Mouse (Mus musculus) CH12.LX (cell line): Measurements from ENCODE around the gene Tex264. TPM values are rescaled to one million over a fixed set of nuclear protein-coding genes. Genes with fewer than 3 reads are reported as not detected.

ENCODE experiments used
- DNase-seq: peaks from one replicate; pipeline ENCODE4 v3.0.0-alpha.2; 2013; ENCODE audit errors: extremely low read depth
- H3K27ac ChIP-seq: 2 replicates; pipeline ENCODE4 v1.5.1; 2012; ENCODE audit warnings: low read depth, mild to moderate bottlenecking, control low read depth, moderate library complexity; ENCODE audit not compliant: insufficient read depth
- H3K27me3 ChIP-seq: replicated peaks from 2 replicates; pipeline ENCODE3; 2012; ENCODE audit warnings: inconsistent platforms
- H3K36me3 ChIP-seq, 2 experiments: replicated peaks in 1 of 2; 2 replicates each; pipeline versions ENCODE3 to v1.6.1; 2012; ENCODE audit warnings: inconsistent platforms in 1 of 2, low read length in 1 of 2, mild to moderate bottlenecking in 1 of 2, mixed read lengths in 1 of 2, moderate library complexity in 1 of 2; ENCODE audit not compliant: control insufficient read depth in 1 of 2, insufficient read depth in 1 of 2
- H3K4me1 ChIP-seq, 2 experiments: 2 replicates each; pipeline ENCODE4 v1.6.1; 2012; ENCODE audit warnings: inconsistent platforms in 1 of 2, moderate library complexity in 1 of 2; ENCODE audit not compliant: insufficient read depth in 2 of 2, control insufficient read depth in 1 of 2
- H3K4me2 ChIP-seq: 2 replicates; pipeline ENCODE4 v1.6.1; 2012; ENCODE audit warnings: low read depth, mild to moderate bottlenecking, control low read depth; ENCODE audit not compliant: poor library complexity, insufficient read depth, severe bottlenecking
- H3K4me3 ChIP-seq, 3 experiments: fragments of 150-350 bp in 1 of 3; sonication (generic) in 1 of 3; replicated peaks in 1 of 3; 2 replicates each; pipeline versions ENCODE3 to v1.5.1; 2011 to 2012; ENCODE audit warnings: low read depth in 2 of 3, low read length in 2 of 3, mild to moderate bottlenecking in 2 of 3, moderate library complexity in 2 of 3, control low read depth in 1 of 3, improper control_type of control experiment in 1 of 3, inconsistent platforms in 1 of 3, mixed read lengths in 1 of 3; ENCODE audit not compliant: poor library complexity in 1 of 3
- H3K79me2 ChIP-seq: replicated peaks from 2 replicates; pipeline ENCODE4 v1.6.1; 2012; ENCODE audit warnings: mild to moderate bottlenecking, moderate library complexity; ENCODE audit not compliant: control insufficient read depth, poor library complexity, insufficient read depth, severe bottlenecking; ENCODE audit errors: extremely low read depth
- H3K9ac ChIP-seq: 2 replicates; pipeline ENCODE4 v1.6.1; 2012; ENCODE audit warnings: low read depth, mild to moderate bottlenecking, control low read depth, moderate library complexity; ENCODE audit not compliant: insufficient read depth
- H3K9me3 ChIP-seq: replicated peaks from 2 replicates; pipeline ENCODE3; 2012; ENCODE audit warnings: low read length, inconsistent platforms, mixed read lengths
- CTCF ChIP-seq, 2 experiments: IDR thresholded peaks in 1 of 2; conservative IDR thresholded peaks in 1 of 2; 2 replicates each; pipeline ENCODE4 v1.5.1; 2011 to 2012; ENCODE audit warnings: low read depth in 2 of 2, low read length in 2 of 2, improper control_type of control experiment in 1 of 2, inconsistent platforms in 1 of 2, mild to moderate bottlenecking in 1 of 2, moderate library complexity in 1 of 2
- E2F4 ChIP-seq: IDR thresholded peaks from 2 replicates; pipeline ENCODE4 v1.6.1; 2011; ENCODE audit warnings: low read depth, low read length, improper control_type of control experiment; ENCODE audit not compliant: insufficient replicate concordance
- EP300 ChIP-seq: IDR thresholded peaks from 2 replicates; pipeline ENCODE4 v1.6.1; 2011; ENCODE audit warnings: low read length, improper control_type of control experiment
- GABPA ChIP-seq: IDR thresholded peaks from 2 replicates; pipeline ENCODE4 v1.6.1; 2012; ENCODE audit warnings: low read depth, low read length, improper control_type of control experiment, inconsistent platforms; ENCODE audit not compliant: insufficient replicate concordance
- IRF4 ChIP-seq: IDR thresholded peaks from 2 replicates; pipeline ENCODE4 v1.6.1; 2014; ENCODE audit warnings: low read depth, mild to moderate bottlenecking, inconsistent platforms, low read length, improper control_type of control experiment
- MAFK ChIP-seq: IDR thresholded peaks from 2 replicates; pipeline ENCODE4 v1.6.1; 2011; ENCODE audit warnings: low read length, improper control_type of control experiment; ENCODE audit not compliant: insufficient replicate concordance
- MAX ChIP-seq: IDR thresholded peaks from 2 replicates; pipeline ENCODE4 v1.6.1; 2011; ENCODE audit warnings: low read length, improper control_type of control experiment
- MXI1 ChIP-seq: IDR thresholded peaks from 2 replicates; pipeline ENCODE4 v1.6.1; 2011; ENCODE audit warnings: mild to moderate bottlenecking, low read depth, low read length, improper control_type of control experiment
- MYC ChIP-seq: IDR thresholded peaks from 2 replicates; pipeline ENCODE4 v1.6.1; 2011; ENCODE audit warnings: low read depth, mild to moderate bottlenecking, improper control_type of control experiment, low read length
- RAD21 ChIP-seq: IDR thresholded peaks from 2 replicates; pipeline ENCODE4 v1.6.1; 2011; ENCODE audit warnings: low read depth, mild to moderate bottlenecking, low read length, improper control_type of control experiment, moderate library complexity
- SMC3 ChIP-seq: IDR thresholded peaks from 2 replicates; pipeline ENCODE4 v1.6.1; 2011; ENCODE audit warnings: low read depth, low read length, improper control_type of control experiment
- TCF12 ChIP-seq: IDR thresholded peaks from 2 replicates; pipeline ENCODE4 v1.6.1; 2014; ENCODE audit warnings: low read depth, mild to moderate bottlenecking, inconsistent platforms, low read length, improper control_type of control experiment
- ZC3H11A ChIP-seq: IDR thresholded peaks from 2 replicates; pipeline ENCODE4 v1.6.1; 2012; ENCODE audit warnings: low read depth, mild to moderate bottlenecking, inconsistent platforms, low read length, improper control_type of control experiment
- dilution Hi-C: fragments of 300-500 bp; cut with MboI; formaldehyde crosslinking; loops from 2 replicates; pipeline ENCODE4 v1.14.3; 2020; ENCODE audit warnings: low sequenced_read_pairs; ENCODE audit not compliant: extremely low pct_unique_long_range_greater_than_20kb, extremely low pct_ligation_motif_present
- in situ Hi-C: fragments of 300-500 bp; cut with MboI; formaldehyde crosslinking; loops from 3 replicates; pipeline ENCODE4 v1.14.3; 2019; ENCODE audit warnings: low sequenced_read_pairs, low pct_ligation_motif_present, low pct_unique_long_range_greater_than_20kb, mixed read lengths
- polyA plus RNA-seq: library from polyadenylated mRNA; unstranded; fragments of >175 nt; gene quantifications from 2 replicates; pipeline ENCODE4 v1.2.1, GENCODE M21; 2012; ENCODE audit warnings: low read depth; ENCODE audit not compliant: insufficient read length
- total RNA-seq, 2 experiments: library from RNA; depleted of rRNA; stranded (reverse); fragments of 300-350 nt in 1 of 2; fragments of >200 nt in 1 of 2; gene quantifications; 2 replicates each; pipeline ENCODE4 v1.2.3; 2012 to 2014

Tex264 gene
- total and polyA plus RNA-seq, 3 experiments: 34.3 to 54.8 (median 45.3) TPM

DNA sequence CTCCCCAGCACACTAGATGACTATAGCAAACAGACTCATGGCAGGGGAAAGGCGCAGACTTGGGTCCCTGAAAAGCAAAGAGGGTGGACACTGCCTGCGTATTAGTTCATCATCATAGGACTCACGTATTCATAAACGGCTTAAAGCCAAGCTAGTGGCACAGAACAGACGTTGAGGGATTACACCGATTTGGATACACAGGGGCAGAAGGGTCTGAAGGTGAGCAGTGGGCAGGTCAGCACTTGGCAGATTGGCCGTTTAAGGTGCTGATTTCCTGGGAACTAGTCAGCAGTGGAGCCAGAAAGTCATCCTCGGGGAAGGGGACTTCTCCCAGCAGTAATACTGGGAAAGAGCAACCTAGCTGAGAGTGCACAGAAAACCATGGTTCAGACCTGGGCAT, 3.1 kb upstream of the Tex264 start:
- DNase-seq: no peak
- in situ Hi-C loops (loop anchor here (10.0 kb wide), 1 partner anchor 126 kb away; no protein-coding TSS in a partner anchor), dilution Hi-C loops (loop anchor here (25.0 kb wide), 1 partner anchor 98 kb away; the partner anchor contains the start of gene Rad54l2)
- Histone ChIP-seq H3K9ac (no peak overlapping the region), H3K4me1 (peaks cover 2 to 37% of the 10 kb centered on the region in 2 experiments), H3K9me3 (no peaks in the 10 kb centered on the region), H3K4me3 (no peak overlapping the region), H3K27ac (no peak overlapping the region), H3K36me3 (peaks cover 12 to 50% of the 10 kb centered on the region in 2 experiments), H3K79me2 (no peaks in the 10 kb centered on the region), H3K27me3 (no peaks in the 10 kb centered on the region), H3K4me2 (no peak overlapping the region)
- TF ChIP-seq TCF12 (no peak), CTCF (conservative IDR thresholded peaks at IDR 0.05 in 1 of 2, IDR thresholded peaks at IDR 0.05 in 1 of 2; ENCODE audit: low read depth in 2 of 2, low read length in 2 of 2) (no peak), E2F4 (no peak)

DNA sequence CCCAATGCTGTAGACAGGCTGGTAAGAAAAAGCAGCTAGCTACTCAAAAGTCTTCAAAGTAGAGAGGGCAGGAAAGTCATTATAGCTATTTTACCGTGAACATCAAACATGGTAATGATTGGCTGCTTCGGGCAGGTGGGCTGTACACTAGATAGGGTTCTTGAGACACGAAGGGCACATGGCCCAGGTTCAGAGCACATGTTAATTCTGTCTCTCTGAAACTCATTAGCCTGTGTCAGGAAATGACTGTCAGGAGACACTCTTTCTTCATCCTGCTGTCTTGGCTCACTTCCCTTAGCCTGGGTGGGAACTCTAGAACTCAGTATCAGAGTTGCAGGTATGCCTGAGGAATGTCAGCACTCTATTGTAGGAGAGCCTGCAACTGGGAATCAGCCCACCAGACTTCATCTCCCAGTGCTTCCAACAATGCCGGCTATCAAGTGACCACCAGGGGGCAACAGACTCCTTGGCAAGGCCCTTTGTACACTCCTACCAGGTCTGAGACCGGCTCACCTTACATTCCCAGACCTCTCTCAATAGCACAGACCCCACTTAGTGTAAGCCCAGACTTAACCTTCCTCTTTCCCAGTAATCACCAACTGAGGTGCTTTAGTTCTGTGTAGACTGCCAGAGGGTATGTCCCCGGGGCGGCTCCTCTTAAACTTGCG, 1.4 kb upstream of the Tex264 start:
- H3K9ac ChIP-seq: no peak overlapping the region
- dilution Hi-C loops: loop anchor here (25.0 kb wide), 1 partner anchor 100 kb away; the partner anchor contains the start of gene Rad54l2
- in situ Hi-C loops: loop anchor here (10.0 kb wide), 1 partner anchor 128 kb away; no protein-coding TSS in a partner anchor
- H3K9me3 ChIP-seq: no peaks in the 10 kb centered on the region
- DNase-seq: peak; percentile 73
- H3K4me3 ChIP-seq: no peak overlapping the region
- H3K79me2 ChIP-seq: no peaks in the 10 kb centered on the region
- H3K36me3 ChIP-seq: peaks cover 0 to 38% of the 10 kb centered on the region in 2 experiments
- no peak overlapping the region for H3K4me2 ChIP-seq
- no peak for TF ChIP-seq EP300
- TF ChIP-seq IRF4: peak; percentile 33; the same call in 1 of the 2 replicates
- peak; percentile 21; the same call in 1 of the 2 replicates for TF ChIP-seq ZC3H11A
- no peak for TF ChIP-seq MAFK
- TF ChIP-seq MAX: peak; percentile 77
- TF ChIP-seq MXI1: 0 out of 2 replicates have a peak, but pooled peaks have one; percentile 41
- TF ChIP-seq MYC: peak; percentile 92
- peak; percentile 70 for TF ChIP-seq SMC3
- no peak for TF ChIP-seq GABPA
- peak; percentile 75 for TF ChIP-seq RAD21
- TF ChIP-seq CTCF (conservative IDR thresholded peaks at IDR 0.05 in 1 of 2, IDR thresholded peaks at IDR 0.05 in 1 of 2; ENCODE audit: low read depth in 2 of 2, low read length in 2 of 2): peak; percentile 82 to 88
- TF ChIP-seq, all 38 proteins: peak for 8
- Histone ChIP-seq H3K4me1 (peaks cover 2 to 37% of the 10 kb centered on the region in 2 experiments), H3K27ac (no peak overlapping the region), H3K27me3 (no peaks in the 10 kb centered on the region)
